Mouse (Mus musculus): ENCODE data around the gene Rnf10. TPM values are rescaled to one million over a fixed set of nuclear protein-coding genes. Genes with fewer than 3 reads are reported as not detected.
"Not testable (repeated sequence)": the region's sequence is repeated elsewhere in the genome, so short reads cannot be mapped to it uniquely, and the experiment has no call there.

Rnf10 gene
- polyA plus RNA-seq, 1 experiment from 2014 or later, result 64.9 TPM

DNA sequence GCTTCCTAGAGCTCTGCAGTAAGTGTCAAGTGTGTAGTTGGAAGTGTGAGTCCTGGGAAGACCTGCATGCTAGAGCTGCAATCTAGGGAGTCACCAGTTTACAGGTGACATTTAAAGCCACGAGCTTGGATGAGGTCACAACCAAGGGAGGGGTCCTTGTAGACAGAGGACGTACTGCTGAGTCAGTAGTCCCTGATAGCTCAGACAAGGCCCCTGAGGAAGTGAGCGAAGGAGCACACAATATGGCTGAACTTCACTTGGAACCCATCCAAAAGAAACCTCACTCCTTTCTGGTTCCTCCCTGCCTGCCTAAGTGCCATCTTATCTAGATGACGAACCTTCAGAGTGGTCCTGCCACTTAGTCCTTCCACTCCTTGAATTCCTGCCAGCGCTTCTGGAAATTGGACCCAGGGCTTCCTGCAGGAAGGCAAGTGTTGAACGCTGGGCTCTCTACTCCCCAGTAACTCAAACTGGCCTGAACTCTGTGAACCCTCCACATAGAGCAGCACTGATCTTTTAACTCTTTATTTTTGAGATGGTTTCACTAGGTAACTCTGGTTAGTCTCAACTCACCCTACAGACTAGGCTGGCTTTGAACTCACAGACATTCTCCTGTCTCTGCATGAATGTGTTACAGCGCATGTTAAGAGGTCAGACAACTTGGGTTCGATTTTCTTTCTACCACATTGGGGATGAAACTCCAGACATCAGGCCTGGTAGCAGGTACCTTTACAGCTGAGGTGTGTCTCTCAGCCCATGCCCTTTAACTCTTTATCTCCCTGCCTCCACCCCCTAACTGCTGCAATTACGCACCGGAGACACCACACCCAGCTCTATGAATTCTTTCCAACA is 40.3 kb upstream of the Rnf10 start:
- Histone ChIP-seq H3K9ac (ENCODE audit: low read depth, low read length) (no peak overlapping the region), H3K27me3 (replicated peaks; ENCODE audit: control insufficient read depth, insufficient read depth, low read length) (no peaks in the 10 kb centered on the region), H3K4me3 (ENCODE audit: low read depth, low read length) (no peak overlapping the region), H3K9me3 (ENCODE audit: control insufficient read depth) (no peaks in the 10 kb centered on the region), H3K4me2 (replicated peaks; ENCODE audit: low read depth) (0 out of 2 replicates have a peak overlapping the region, but pooled peaks have one; percentile 17), H3K36me3 (ENCODE audit: control insufficient read depth, insufficient read depth) (no peaks in the 10 kb centered on the region), H3K4me1 (replicated peaks; ENCODE audit: control insufficient read depth, insufficient read depth, low read length) (peaks cover 7% of the 10 kb centered on the region; the same call in 1 of the 2 replicates), H3K27ac (ENCODE audit: low read depth, low read length) (no peak overlapping the region; the same call in 1 of the 2 replicates)
- TF ChIP-seq CTCF (IDR thresholded peaks at IDR 0.05; ENCODE audit: low read depth), result no peak
- WGBS, result 33% methylated on average over 10 of the region's 10 CpGs
- ATAC-seq, result peak; percentile 54

DNA sequence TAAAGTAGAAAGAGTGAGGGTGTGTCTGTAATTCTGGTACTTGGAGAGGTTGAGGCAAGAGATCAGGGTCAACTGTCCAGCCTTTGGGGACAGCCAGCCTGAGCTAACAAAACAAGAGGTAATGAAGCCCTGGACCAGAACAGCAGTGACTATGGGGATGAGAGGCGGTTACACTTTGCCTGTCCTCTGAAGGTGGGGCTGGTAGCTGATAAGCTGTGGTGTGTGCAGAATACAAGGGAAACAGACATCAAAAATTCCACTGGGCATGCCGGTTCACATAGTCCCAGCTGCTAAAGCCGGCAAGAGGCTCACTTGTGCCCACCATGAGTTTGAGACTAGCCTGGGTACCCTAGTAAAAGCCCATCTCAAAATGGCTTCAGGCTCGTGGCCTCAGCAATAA is 39.7 kb upstream of the Rnf10 start:
- H3K4me2 ChIP-seq (replicated peaks; ENCODE audit: low read depth), result no peak overlapping the region
- peaks cover 4% of the 10 kb centered on the region; the same call in 1 of the 2 replicates for H3K4me1 ChIP-seq (replicated peaks; ENCODE audit: control insufficient read depth, insufficient read depth, low read length)
- TF ChIP-seq CTCF (IDR thresholded peaks at IDR 0.05; ENCODE audit: low read depth), result no peak
- ATAC-seq, result no peak
- no peaks in the 10 kb centered on the region for H3K36me3 ChIP-seq (ENCODE audit: control insufficient read depth, insufficient read depth)
- WGBS, result 49% methylated on average over 4 of the region's 4 CpGs
- no peaks in the 10 kb centered on the region for H3K9me3 ChIP-seq (ENCODE audit: control insufficient read depth)
- no peaks in the 10 kb centered on the region for H3K27me3 ChIP-seq (replicated peaks; ENCODE audit: control insufficient read depth, insufficient read depth, low read length)
- no peak overlapping the region for H3K4me3 ChIP-seq (ENCODE audit: low read depth, low read length)
- H3K9ac ChIP-seq (ENCODE audit: low read depth, low read length), result no peak overlapping the region
- H3K27ac ChIP-seq (ENCODE audit: low read depth, low read length), result no peak overlapping the region

DNA sequence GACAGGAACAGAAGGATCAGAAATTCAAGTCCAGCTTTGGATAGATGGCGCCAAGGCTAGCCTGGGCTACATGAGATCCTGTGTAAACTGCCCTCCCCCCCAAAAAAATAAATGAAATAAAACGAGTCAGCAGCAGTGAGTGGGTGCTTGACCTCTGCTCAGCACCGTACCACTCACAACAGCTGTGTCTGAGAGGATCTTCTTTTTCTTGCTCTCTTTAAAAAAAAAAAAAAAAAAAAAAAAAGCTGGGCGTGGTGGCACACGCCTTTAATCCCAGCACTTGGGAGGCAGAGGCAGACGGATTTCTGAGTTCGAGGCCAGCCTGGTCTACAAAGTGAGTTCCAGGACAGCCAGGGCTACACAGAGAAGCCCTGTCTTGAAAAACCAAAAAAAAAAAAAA is 29.5 kb upstream of the Rnf10 start:
- H3K27ac ChIP-seq (ENCODE audit: low read depth, low read length); H3K9ac ChIP-seq (ENCODE audit: low read depth, low read length); H3K36me3 ChIP-seq (ENCODE audit: control insufficient read depth, insufficient read depth); ATAC-seq; H3K4me3 ChIP-seq (ENCODE audit: low read depth, low read length); H3K4me1 ChIP-seq (replicated peaks; ENCODE audit: control insufficient read depth, insufficient read depth, low read length); H3K9me3 ChIP-seq (ENCODE audit: control insufficient read depth); H3K27me3 ChIP-seq (replicated peaks; ENCODE audit: control insufficient read depth, insufficient read depth, low read length): not testable (repeated sequence)
- peak overlapping the region; percentile 91; the same call in 1 of the 2 replicates for H3K4me2 ChIP-seq (replicated peaks; ENCODE audit: low read depth)
- WGBS, result 79% methylated on average over 3 of the region's 7 CpGs

DNA sequence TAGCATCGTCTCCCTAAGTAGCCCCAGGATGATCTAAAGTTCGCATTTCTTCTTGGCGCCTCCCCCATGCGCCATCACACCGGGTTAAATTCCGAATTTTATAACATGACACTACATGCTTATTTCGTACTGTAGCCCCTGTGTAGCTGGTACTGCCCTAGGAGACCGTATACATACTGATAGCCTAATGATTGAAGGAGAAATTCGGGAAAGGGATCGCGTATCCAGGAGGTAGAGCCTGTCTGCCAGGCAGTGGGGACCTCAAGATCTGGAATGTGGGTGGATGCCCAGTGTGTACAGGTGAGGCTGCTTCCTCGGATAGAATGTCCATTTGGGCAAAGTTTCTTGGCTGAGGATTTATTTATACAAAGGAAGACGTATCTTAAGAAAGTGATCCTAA is 28.9 kb upstream of the Rnf10 start:
- Histone ChIP-seq H3K4me3 (ENCODE audit: low read depth, low read length) (peak overlapping the region; percentile 80), H3K36me3 (ENCODE audit: control insufficient read depth, insufficient read depth) (no peaks in the 10 kb centered on the region; the same call in 1 of the 2 replicates), H3K27ac (ENCODE audit: low read depth, low read length) (no peak overlapping the region), H3K4me2 (replicated peaks; ENCODE audit: low read depth) (peak overlapping the region; percentile 91), H3K27me3 (replicated peaks; ENCODE audit: control insufficient read depth, insufficient read depth, low read length) (no peaks in the 10 kb centered on the region), H3K9ac (ENCODE audit: low read depth, low read length) (peak overlapping the region; percentile 31; the same call in 1 of the 2 replicates), H3K4me1 (replicated peaks; ENCODE audit: control insufficient read depth, insufficient read depth, low read length) (no peaks in the 10 kb centered on the region), H3K9me3 (ENCODE audit: control insufficient read depth) (no peaks in the 10 kb centered on the region)
- WGBS, result 24% methylated on average over 13 of the region's 13 CpGs
- ATAC-seq, result no peak
- no peak for TF ChIP-seq CTCF (IDR thresholded peaks at IDR 0.05; ENCODE audit: low read depth)

DNA sequence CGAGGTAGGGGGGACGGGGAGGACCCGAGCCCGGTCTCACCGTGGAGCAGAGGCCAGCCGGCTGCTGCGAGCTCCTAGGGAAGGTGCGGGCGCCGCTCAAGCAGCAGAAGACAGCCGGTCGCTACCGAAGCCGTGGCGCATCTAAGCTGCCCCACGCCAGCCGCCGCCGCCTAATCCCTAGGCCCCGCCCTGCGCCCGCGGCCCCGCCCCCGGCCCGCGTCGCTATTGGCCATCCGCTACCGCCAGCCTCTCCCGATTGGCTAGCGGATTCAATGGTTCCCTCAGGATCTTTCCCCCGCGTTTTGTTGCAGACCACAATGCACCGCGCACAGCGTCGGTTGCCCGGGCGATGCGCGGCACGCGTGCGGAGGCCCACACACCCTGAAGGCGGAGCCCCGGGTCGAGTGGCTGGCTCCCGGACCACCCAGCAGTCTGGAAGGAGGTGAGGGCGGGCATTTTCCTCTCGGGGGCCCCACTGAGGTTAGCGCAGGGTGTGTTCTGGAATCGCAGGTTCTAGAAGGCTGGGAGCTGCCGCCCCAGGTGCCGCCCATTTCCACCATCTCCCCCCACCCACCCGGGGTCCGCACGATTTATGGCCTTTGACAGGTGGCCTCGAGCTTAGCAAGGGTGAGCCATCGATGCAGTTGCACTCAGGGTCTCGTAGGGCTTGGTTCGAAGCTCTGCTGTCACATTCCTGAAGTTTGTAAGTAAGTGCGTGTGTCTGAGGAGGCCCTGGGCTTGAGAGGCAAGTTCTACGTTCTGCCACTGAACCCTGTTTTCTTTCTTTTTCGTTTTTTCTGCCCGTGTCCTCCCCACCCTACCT is 28.3 kb upstream of the Rnf10 start, which contains the start of gene Dynll1:
Gene Dynll1 (minus strand): TSS at position 208 of the 823 bp plus-strand sequence.
- Histone ChIP-seq H3K4me1 (replicated peaks; ENCODE audit: control insufficient read depth, insufficient read depth, low read length) (no peaks in the 10 kb centered on the region), H3K9me3 (ENCODE audit: control insufficient read depth) (no peaks in the 10 kb centered on the region), H3K4me3 (ENCODE audit: low read depth, low read length) (peak within 1 kb of the TSS; percentile 80), H3K9ac (ENCODE audit: low read depth, low read length) (peak within 1 kb of the TSS; percentile 67), H3K27ac (ENCODE audit: low read depth, low read length) (peak within 1 kb of the TSS; percentile 83), H3K27me3 (replicated peaks; ENCODE audit: control insufficient read depth, insufficient read depth, low read length) (no peaks in the 10 kb centered on the region), H3K4me2 (replicated peaks; ENCODE audit: low read depth) (peak within 1 kb of the TSS; percentile 91), H3K36me3 (ENCODE audit: control insufficient read depth, insufficient read depth) (peaks cover 5% of the 10 kb centered on the region)
- WGBS, result under 1% methylated on average over 63 of the region's 66 CpGs
- peak; percentile 37 for TF ChIP-seq CTCF (IDR thresholded peaks at IDR 0.05; ENCODE audit: low read depth)
- peak; percentile 95 for ATAC-seq
